Mouse (Mus musculus) limb, embryonic 11.5 days (tissue): ENCODE results near the gene Adamtsl1. TPM values are rescaled to one million over a fixed set of nuclear protein-coding genes. Genes with fewer than 3 reads are reported as not detected.

Source experiments
- ATAC-seq: fragments of 200-750 bp; cut with Nextera tagmentation; 2 replicates; pipeline ENCODE4 v1.8.0; 2017; ENCODE audit warnings: low read depth; ENCODE audit not compliant: insufficient number of reproducible peaks, low FRiP score, low TSS enrichment
- DNase-seq: peaks from one replicate; pipeline ENCODE4 v3.0.0-alpha.2; 2015; ENCODE audit warnings: low spot score
- H3K27ac ChIP-seq: fragments of 300-500 bp; sonication (generic); replicated peaks from 2 replicates; pipeline ENCODE4 v1.5.1; 2014; ENCODE audit warnings: low read depth, mild to moderate bottlenecking, low read length
- H3K27me3 ChIP-seq: fragments of 300-500 bp; sonication (generic); 2 replicates; pipeline ENCODE4 v1.6.1; 2014; ENCODE audit warnings: mild to moderate bottlenecking, low read length, mixed read lengths; ENCODE audit not compliant: control insufficient read depth, insufficient read depth
- H3K36me3 ChIP-seq: fragments of 300-500 bp; sonication (generic); 2 replicates; pipeline ENCODE4 v1.6.1; 2014; ENCODE audit warnings: mild to moderate bottlenecking, low read length, moderate library complexity, mixed read lengths; ENCODE audit not compliant: control insufficient read depth, insufficient read depth
- H3K4me1 ChIP-seq: fragments of 300-500 bp; sonication (generic); 2 replicates; pipeline ENCODE4 v1.6.1; 2014; ENCODE audit warnings: low read length, mixed read lengths; ENCODE audit not compliant: control insufficient read depth, insufficient read depth
- H3K4me2 ChIP-seq: fragments of 300-500 bp; sonication (generic); 2 replicates; pipeline ENCODE4 v1.6.1; 2014; ENCODE audit warnings: low read depth, mild to moderate bottlenecking, moderate library complexity; ENCODE audit not compliant: severe bottlenecking
- H3K4me3 ChIP-seq: fragments of 300-500 bp; sonication (generic); 2 replicates; pipeline ENCODE4 v1.5.1; 2014; ENCODE audit warnings: low read depth, low read length
- H3K9ac ChIP-seq: fragments of 300-500 bp; sonication (generic); 2 replicates; pipeline ENCODE4 v1.6.1; 2014; ENCODE audit warnings: mild to moderate bottlenecking, low read length
- H3K9me3 ChIP-seq: fragments of 300-500 bp; sonication (generic); 2 replicates; pipeline ENCODE4 v1.6.1; 2016; ENCODE audit warnings: low read length; ENCODE audit not compliant: control insufficient read depth
- WGBS: fragments of 180-500 bp; shearing (Covaris S2); extraction: QIAGEN DNeasy Blood & Tissue Kit; methylation state at CpG from one replicate; pipeline ENCODE4 v1.1.7; 2014; 5-methylcytosine and 5-hydroxymethylcytosine counted together
- polyA plus RNA-seq: library from polyadenylated mRNA; unstranded; fragments of >200 nt; fragmentation: Nextera tagmentation; extraction: Ambion mirVana; gene quantifications from 2 replicates; pipeline ENCODE4 v1.2.1, GENCODE M21; 2014

Adamtsl1 gene
- polyA plus RNA-seq, 1 experiment from 2014 or later = 5.8 TPM

GRCm38 (mm10) chr4:86383124-86383523 lies 869.2 kb downstream of the Adamtsl1 start:
- no peak overlapping the region for H3K9ac ChIP-seq
- no peaks in the 10 kb centered on the region for H3K27me3 ChIP-seq
- peaks cover 6% of the 10 kb centered on the region; the same call in 1 of the 2 replicates for H3K4me1 ChIP-seq
- DNase-seq (no peak), ATAC-seq (no peak)
- H3K4me2 ChIP-seq = no peak overlapping the region
- H3K4me3 ChIP-seq = no peak overlapping the region
- no peaks in the 10 kb centered on the region for H3K9me3 ChIP-seq
- no peaks in the 10 kb centered on the region for H3K36me3 ChIP-seq
- no peak overlapping the region for H3K27ac ChIP-seq
- 79% methylated on average over 2 of the region's 2 CpGs for WGBS

- H3K27ac ChIP-seq = no peak overlapping the region
- H3K27me3 ChIP-seq = no peaks in the 10 kb centered on the region
- no peaks in the 10 kb centered on the region for H3K36me3 ChIP-seq
- H3K4me2 ChIP-seq = no peak overlapping the region
- ATAC-seq (no peak), DNase-seq (no peak)
- no peaks in the 10 kb centered on the region for H3K9me3 ChIP-seq
- H3K4me3 ChIP-seq = no peak overlapping the region
- peaks cover 5% of the 10 kb centered on the region; the same call in 1 of the 2 replicates for H3K4me1 ChIP-seq
- WGBS = 91% methylated on average over 6 of the region's 6 CpGs
- H3K9ac ChIP-seq = no peak overlapping the region
Observed at GRCm38 (mm10) chr4:86385121-86385520, 871.1 kb downstream of the Adamtsl1 start.

GRCm38 (mm10) chr4:86388430-86388829 lies 874.5 kb downstream of the Adamtsl1 start:
- DNase-seq (no peak), ATAC-seq (no peak)
- 0 out of 2 replicates have a peak overlapping the region, but pooled peaks have one; percentile 1 for H3K27ac ChIP-seq
- H3K27me3 ChIP-seq = no peaks in the 10 kb centered on the region
- no peaks in the 10 kb centered on the region for H3K9me3 ChIP-seq
- no peaks in the 10 kb centered on the region for H3K36me3 ChIP-seq
- H3K9ac ChIP-seq = no peak overlapping the region
- peaks cover 5% of the 10 kb centered on the region; the same call in 1 of the 2 replicates for H3K4me1 ChIP-seq
- WGBS = 57% methylated on average over 5 of the region's 5 CpGs
- H3K4me2 ChIP-seq = no peak overlapping the region
- H3K4me3 ChIP-seq = no peak overlapping the region

GRCm38 (mm10) chr4:86391176-86391575 lies 877.2 kb downstream of the Adamtsl1 start:
- ATAC-seq = no peak

GRCm38 (mm10) chr4:86395636-86396035 lies 881.7 kb downstream of the Adamtsl1 start:
- no peaks in the 10 kb centered on the region for H3K27me3 ChIP-seq
- H3K4me2 ChIP-seq = no peak overlapping the region
- H3K4me1 ChIP-seq = 0 out of 2 replicates have a peak, but pooled peaks cover 6% of the 10 kb centered on the region
- no peak overlapping the region for H3K9ac ChIP-seq
- H3K27ac ChIP-seq = 0 out of 2 replicates have a peak overlapping the region, but pooled peaks have one; percentile 15
- ATAC-seq = no peak; the same call in 1 of the 2 replicates
- 41% methylated on average over 6 of the region's 6 CpGs for WGBS
- H3K36me3 ChIP-seq = no peaks in the 10 kb centered on the region
- H3K4me3 ChIP-seq = no peak overlapping the region
- H3K9me3 ChIP-seq = no peaks in the 10 kb centered on the region
- DNase-seq = peak; percentile 40

More at GRCm38 (mm10) chr4:86391176-86391575, 877.2 kb downstream of the Adamtsl1 start:
- Histone ChIP-seq H3K4me2 (no peak overlapping the region), H3K36me3 (no peaks in the 10 kb centered on the region), H3K9me3 (no peaks in the 10 kb centered on the region), H3K4me1 (peaks cover 11% of the 10 kb centered on the region; the same call in 1 of the 2 replicates), H3K9ac (no peak overlapping the region), H3K27me3 (no peaks in the 10 kb centered on the region), H3K27ac (no peak overlapping the region), H3K4me3 (no peak overlapping the region)
- 61% methylated on average over 3 of the region's 3 CpGs for WGBS
- no peak for DNase-seq

- H3K4me3 ChIP-seq = no peak overlapping the region
- no peaks in the 10 kb centered on the region for H3K27me3 ChIP-seq
- WGBS = 80% methylated on average over 7 of the region's 7 CpGs
- no peak overlapping the region for H3K27ac ChIP-seq
- no peak overlapping the region for H3K9ac ChIP-seq
- 0 out of 2 replicates have a peak, but pooled peaks cover 6% of the 10 kb centered on the region for H3K4me1 ChIP-seq
- H3K36me3 ChIP-seq = no peaks in the 10 kb centered on the region
- H3K4me2 ChIP-seq = no peak overlapping the region
- no peaks in the 10 kb centered on the region for H3K9me3 ChIP-seq
- DNase-seq (no peak), ATAC-seq (no peak)
Observed at GRCm38 (mm10) chr4:86396672-86397288, 882.8 kb downstream of the Adamtsl1 start.

GRCm38 (mm10) chr4:86397470-86397869 lies 883.5 kb downstream of the Adamtsl1 start:
- Histone ChIP-seq H3K4me3 (no peak overlapping the region), H3K4me1 (0 out of 2 replicates have a peak, but pooled peaks cover 6% of the 10 kb centered on the region), H3K9me3 (no peaks in the 10 kb centered on the region), H3K36me3 (no peaks in the 10 kb centered on the region), H3K9ac (no peak overlapping the region), H3K27me3 (no peaks in the 10 kb centered on the region), H3K4me2 (no peak overlapping the region), H3K27ac (no peak overlapping the region)
- ATAC-seq = no peak
- no peak for DNase-seq
- 70% methylated on average over 2 of the region's 2 CpGs for WGBS

GRCm38 (mm10) chr4:86401116-86401515 lies 887.1 kb downstream of the Adamtsl1 start:
- H3K27me3 ChIP-seq = no peaks in the 10 kb centered on the region
- no peak overlapping the region for H3K4me3 ChIP-seq
- 70% methylated on average over 3 of the region's 3 CpGs for WGBS
- no peak overlapping the region for H3K4me2 ChIP-seq
- H3K4me1 ChIP-seq = no peaks in the 10 kb centered on the region; the same call in 1 of the 2 replicates
- ATAC-seq = no peak
- H3K36me3 ChIP-seq = no peaks in the 10 kb centered on the region
- H3K9me3 ChIP-seq = no peaks in the 10 kb centered on the region
- DNase-seq = no peak
- H3K27ac ChIP-seq = no peak overlapping the region
- no peak overlapping the region for H3K9ac ChIP-seq
